Mouse (Mus musculus): Measurements from ENCODE around the gene Prlhr. TPM values are rescaled to one million over a fixed set of nuclear protein-coding genes. Genes with fewer than 3 reads are reported as not detected.

Gene Prlhr
- polyA plus RNA-seq, 1 experiment from 2014 or later, result not detected

DNA sequence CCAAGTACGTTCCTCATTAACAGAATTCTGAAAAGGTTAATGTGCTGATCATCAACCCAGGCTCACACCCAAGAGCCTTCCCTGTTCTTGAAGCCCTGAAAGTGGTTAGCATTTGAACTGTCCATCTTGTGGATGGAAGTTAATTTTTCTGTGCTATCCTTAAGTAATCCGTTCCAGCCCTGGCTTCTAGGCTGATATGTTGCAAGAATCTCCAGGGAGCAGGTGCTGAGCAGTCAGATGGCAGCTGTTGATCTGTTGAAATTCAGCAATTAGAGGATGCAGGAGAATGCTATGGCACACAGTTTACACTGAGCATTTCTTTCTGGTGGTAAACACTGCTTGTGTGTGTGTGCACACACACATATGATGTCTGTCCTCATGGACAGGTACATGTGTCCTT lies 2.4 kb downstream of the Prlhr start:
- Histone ChIP-seq H3K27me3 (peaks cover 69% of the 10 kb centered on the region), H3K4me2 (no peak overlapping the region), H3K9me3 (no peaks in the 10 kb centered on the region), H3K36me3 (replicated peaks) (no peaks in the 10 kb centered on the region), H3K27ac (no peak overlapping the region), H3K4me3 (replicated peaks) (no peak overlapping the region), H3K9ac (no peak overlapping the region), H3K4me1 (peaks cover 28% of the 10 kb centered on the region)
- WGBS, result 75% methylated on average over 2 of the region's 2 CpGs
- ATAC-seq (ENCODE audit: low FRiP score), result no peak

DNA sequence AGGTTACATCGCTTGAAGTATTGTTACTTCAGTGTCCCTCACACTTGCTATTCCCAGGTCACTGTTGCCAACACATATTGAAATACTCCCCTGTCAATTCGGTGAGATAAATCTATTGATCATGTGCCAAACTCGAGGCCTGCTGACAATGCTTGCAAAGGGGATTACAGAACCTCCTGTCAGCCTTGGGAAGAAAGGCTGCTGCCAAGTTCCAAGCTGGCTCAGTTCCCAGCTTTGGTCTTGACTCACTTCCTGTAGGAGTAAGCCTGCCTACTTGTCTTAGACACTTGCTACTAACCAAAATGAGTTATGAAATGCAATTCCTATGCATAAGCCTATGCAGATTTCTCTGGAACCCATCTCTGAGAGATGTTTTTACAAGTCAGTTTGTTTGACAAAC lies 4.2 kb downstream of the Prlhr start:
- H3K4me2 ChIP-seq, result no peak overlapping the region
- peaks cover 28% of the 10 kb centered on the region for H3K4me1 ChIP-seq
- H3K27ac ChIP-seq, result no peak overlapping the region
- ATAC-seq (ENCODE audit: low FRiP score), result no peak; the same call in 1 of the 2 replicates
- 28% methylated on average over 3 of the region's 3 CpGs for WGBS
- no peak overlapping the region for H3K4me3 ChIP-seq (replicated peaks)
- peaks cover 60% of the 10 kb centered on the region for H3K27me3 ChIP-seq
- H3K9ac ChIP-seq, result no peak overlapping the region
- no peaks in the 10 kb centered on the region for H3K9me3 ChIP-seq
- no peaks in the 10 kb centered on the region for H3K36me3 ChIP-seq (replicated peaks)

DNA sequence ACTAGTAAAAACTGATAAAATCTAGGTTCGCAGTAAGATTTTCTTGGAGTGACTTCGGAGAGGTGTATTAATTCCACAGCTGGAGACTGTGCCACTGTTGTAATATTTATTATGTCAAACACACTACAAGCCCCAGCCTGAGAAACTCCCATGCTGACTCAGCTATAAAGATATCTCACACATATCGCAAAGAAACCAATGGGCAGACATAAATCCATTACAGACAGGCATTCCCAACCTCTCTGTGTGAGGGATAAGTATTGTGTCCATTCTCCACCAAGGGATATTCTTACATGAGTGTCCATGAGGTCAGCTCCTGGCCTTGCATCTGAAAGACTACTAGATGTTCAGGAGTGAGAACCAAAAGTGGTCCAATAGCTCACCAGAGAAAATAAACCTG lies 4.7 kb downstream of the Prlhr start:
- no peak overlapping the region for H3K27ac ChIP-seq
- peaks cover 23% of the 10 kb centered on the region for H3K4me1 ChIP-seq
- H3K4me3 ChIP-seq (replicated peaks), result no peak overlapping the region
- no peaks in the 10 kb centered on the region for H3K9me3 ChIP-seq
- 88% methylated on average over 3 of the region's 3 CpGs for WGBS
- no peak overlapping the region for H3K4me2 ChIP-seq
- ATAC-seq (ENCODE audit: low FRiP score), result no peak
- H3K27me3 ChIP-seq, result peaks cover 55% of the 10 kb centered on the region
- no peaks in the 10 kb centered on the region for H3K36me3 ChIP-seq (replicated peaks)
- H3K9ac ChIP-seq, result no peak overlapping the region

DNA sequence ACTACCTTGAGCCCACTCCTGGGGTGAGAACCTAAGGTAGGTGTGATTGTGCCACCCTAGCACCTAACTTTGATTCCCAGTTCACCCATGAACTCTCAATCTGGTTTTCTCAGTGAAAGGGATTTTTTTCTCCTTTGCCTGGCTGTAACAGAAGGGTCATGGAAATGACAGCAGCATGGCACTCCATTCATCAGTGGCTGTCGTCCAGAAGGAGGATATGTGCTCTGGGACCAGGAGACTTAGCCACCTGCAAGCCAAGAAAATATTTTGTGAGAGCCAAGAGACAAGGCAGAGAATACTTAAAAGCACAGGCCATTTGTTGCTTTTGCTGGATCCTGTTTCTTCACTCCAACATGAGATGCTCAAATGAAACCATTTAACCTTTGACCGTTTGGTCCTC lies 6.6 kb downstream of the Prlhr start:
- no peaks in the 10 kb centered on the region for H3K36me3 ChIP-seq (replicated peaks)
- H3K9ac ChIP-seq, result no peak overlapping the region
- ATAC-seq (ENCODE audit: low FRiP score), result no peak
- H3K4me1 ChIP-seq, result peaks cover 7% of the 10 kb centered on the region; the same call in 1 of the 2 replicates
- H3K27me3 ChIP-seq, result peaks cover 36% of the 10 kb centered on the region
- H3K9me3 ChIP-seq, result no peaks in the 10 kb centered on the region
- 75% methylated on average over 2 of the region's 2 CpGs for WGBS
- no peak overlapping the region for H3K4me2 ChIP-seq
- no peak overlapping the region for H3K27ac ChIP-seq
- H3K4me3 ChIP-seq (replicated peaks), result no peak overlapping the region

DNA sequence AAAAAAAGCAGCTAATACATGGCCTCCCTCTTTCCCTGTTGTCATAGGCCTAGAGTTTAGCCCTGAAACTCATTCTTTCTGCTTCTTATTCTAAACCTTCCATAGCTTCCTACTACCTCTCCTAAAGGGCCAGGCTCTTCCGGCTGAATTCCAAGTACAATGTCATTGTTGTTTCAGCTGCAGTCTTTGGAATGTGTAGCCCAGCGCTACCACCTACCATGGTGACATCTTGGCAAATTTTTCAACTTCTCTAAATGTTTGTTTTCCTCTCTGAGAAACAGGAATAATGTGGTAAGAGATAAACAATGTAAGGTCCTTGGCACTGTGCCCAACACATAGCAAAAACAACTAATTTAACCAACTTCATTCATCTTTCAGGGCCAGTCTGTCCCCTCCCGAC lies 8.4 kb downstream of the Prlhr start:
- 75% methylated on average over 3 of the region's 3 CpGs for WGBS
- H3K4me1 ChIP-seq, result peaks cover 7% of the 10 kb centered on the region; the same call in 1 of the 2 replicates
- no peak for ATAC-seq (ENCODE audit: low FRiP score)
- no peak overlapping the region for H3K9ac ChIP-seq
- no peak overlapping the region for H3K4me2 ChIP-seq
- H3K4me3 ChIP-seq (replicated peaks), result no peak overlapping the region
- H3K27me3 ChIP-seq, result peaks cover 23% of the 10 kb centered on the region
- H3K27ac ChIP-seq, result no peak overlapping the region
- H3K9me3 ChIP-seq, result no peaks in the 10 kb centered on the region
- no peaks in the 10 kb centered on the region for H3K36me3 ChIP-seq (replicated peaks)

DNA sequence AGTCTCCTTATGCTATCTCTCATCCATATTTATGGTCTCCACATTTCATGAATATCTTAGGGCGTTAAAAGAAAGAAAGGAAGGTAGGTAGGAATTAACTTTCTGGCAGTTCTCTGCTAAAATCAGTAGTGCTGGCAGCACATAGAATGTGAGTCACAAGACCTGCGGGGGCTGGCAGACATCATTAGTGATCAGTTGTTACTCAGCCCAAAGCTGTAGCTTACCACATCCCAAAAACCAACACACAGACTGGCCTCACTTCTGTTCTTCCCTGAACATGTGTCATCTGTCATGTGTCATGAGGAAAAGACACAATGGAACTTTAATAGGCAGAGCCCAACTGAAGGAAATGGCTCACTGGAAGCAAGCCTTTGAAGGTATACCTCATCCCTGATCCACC lies 9.0 kb downstream of the Prlhr start:
- H3K27ac ChIP-seq, result no peak overlapping the region
- H3K4me3 ChIP-seq (replicated peaks), result no peak overlapping the region
- peaks cover 5% of the 10 kb centered on the region; the same call in 1 of the 2 replicates for H3K4me1 ChIP-seq
- no peak for ATAC-seq (ENCODE audit: low FRiP score)
- no peaks in the 10 kb centered on the region for H3K36me3 ChIP-seq (replicated peaks)
- no peaks in the 10 kb centered on the region for H3K9me3 ChIP-seq
- 82% methylated on average over 2 of the region's 2 CpGs for WGBS
- peaks cover 23% of the 10 kb centered on the region for H3K27me3 ChIP-seq
- H3K4me2 ChIP-seq, result no peak overlapping the region
- no peak overlapping the region for H3K9ac ChIP-seq

DNA sequence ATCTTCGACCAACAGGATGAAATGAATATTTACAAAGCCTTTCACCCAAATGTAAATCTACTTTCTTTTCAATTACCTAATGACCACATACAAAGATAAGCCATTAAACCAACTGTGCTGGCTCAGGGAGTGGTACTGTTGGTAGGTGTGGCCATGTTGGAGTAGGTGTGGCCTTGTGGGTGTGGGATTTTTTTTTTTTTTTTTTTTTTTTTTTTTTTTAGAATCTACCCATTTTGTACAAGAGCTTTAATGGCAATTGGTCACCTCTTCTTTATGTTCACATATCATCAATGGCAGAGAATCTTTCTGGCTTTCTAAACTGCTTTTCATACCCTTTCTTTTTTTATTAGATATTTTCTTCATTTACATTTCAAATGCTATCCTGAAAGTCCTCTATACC lies 12.3 kb downstream of the Prlhr start:
- WGBS, result 91% methylated on average over 1 of the region's 1 CpGs

DNA sequence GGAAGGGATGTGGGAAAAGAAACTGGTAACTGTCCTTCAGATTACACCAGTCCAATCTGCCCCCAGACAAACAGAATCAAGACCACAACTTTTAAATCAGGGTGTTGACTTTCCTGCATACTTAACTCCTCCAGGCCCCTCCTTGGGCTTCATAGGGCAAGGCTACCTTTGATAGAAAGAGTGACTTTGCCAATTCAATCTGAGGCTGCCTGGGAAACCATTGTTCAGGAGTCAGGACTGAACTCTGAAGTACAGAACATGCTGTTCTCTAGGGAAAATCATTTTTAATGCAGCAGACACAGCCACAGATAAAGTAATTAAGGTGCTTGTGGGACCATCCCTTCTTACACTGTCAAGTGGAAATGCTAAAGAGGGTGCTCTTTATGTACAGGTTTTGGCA lies 27.6 kb downstream of the Prlhr start:
- no peak for ATAC-seq (ENCODE audit: low FRiP score)
- H3K27me3 ChIP-seq, result 0 out of 2 replicates have a peak, but pooled peaks cover 3% of the 10 kb centered on the region
- no peak overlapping the region for H3K27ac ChIP-seq
- no peak overlapping the region for H3K9ac ChIP-seq
- H3K4me2 ChIP-seq, result no peak overlapping the region
- H3K4me1 ChIP-seq, result no peaks in the 10 kb centered on the region
- H3K36me3 ChIP-seq (replicated peaks), result no peaks in the 10 kb centered on the region
- H3K4me3 ChIP-seq (replicated peaks), result no peak overlapping the region
- no peaks in the 10 kb centered on the region for H3K9me3 ChIP-seq

More for the DNA sequence above, 12.3 kb downstream of the Prlhr start:
- Histone ChIP-seq H3K4me3 (replicated peaks) (no peak overlapping the region), H3K4me2 (no peak overlapping the region), H3K9ac (no peak overlapping the region), H3K36me3 (replicated peaks) (no peaks in the 10 kb centered on the region), H3K4me1 (no peaks in the 10 kb centered on the region), H3K27ac (no peak overlapping the region), H3K9me3 (no peaks in the 10 kb centered on the region), H3K27me3 (peaks cover 8% of the 10 kb centered on the region; the same call in 1 of the 2 replicates)
- no peak for ATAC-seq (ENCODE audit: low FRiP score)

DNA sequence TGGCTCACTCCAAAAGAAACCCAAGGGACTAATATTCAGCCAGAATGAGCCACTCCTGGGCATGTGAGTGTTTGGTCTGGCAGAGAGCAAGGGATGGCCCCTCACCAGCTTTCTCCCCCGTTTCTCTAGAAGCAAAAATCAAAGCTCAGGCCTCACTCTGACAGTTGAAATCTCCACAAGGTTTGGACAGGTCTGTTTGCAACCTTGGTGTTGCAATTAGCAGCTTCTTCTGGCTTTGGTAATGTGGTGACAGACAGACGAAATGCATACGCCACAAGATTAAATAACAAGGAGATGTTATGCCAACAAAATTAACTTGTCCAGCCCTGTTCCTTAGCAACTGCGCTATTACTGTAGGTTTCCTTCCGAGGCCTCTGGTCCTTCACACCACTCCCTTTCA lies 28.0 kb downstream of the Prlhr start:
- H3K4me1 ChIP-seq, result no peaks in the 10 kb centered on the region
- no peaks in the 10 kb centered on the region for H3K36me3 ChIP-seq (replicated peaks)
- no peak overlapping the region for H3K4me3 ChIP-seq (replicated peaks)
- H3K4me2 ChIP-seq, result no peak overlapping the region
- WGBS, result 72% methylated on average over 5 of the region's 5 CpGs
- no peaks in the 10 kb centered on the region for H3K9me3 ChIP-seq
- 0 out of 2 replicates have a peak, but pooled peaks cover 3% of the 10 kb centered on the region for H3K27me3 ChIP-seq
- no peak overlapping the region for H3K27ac ChIP-seq
- no peak for ATAC-seq (ENCODE audit: low FRiP score)
- no peak overlapping the region for H3K9ac ChIP-seq

DNA sequence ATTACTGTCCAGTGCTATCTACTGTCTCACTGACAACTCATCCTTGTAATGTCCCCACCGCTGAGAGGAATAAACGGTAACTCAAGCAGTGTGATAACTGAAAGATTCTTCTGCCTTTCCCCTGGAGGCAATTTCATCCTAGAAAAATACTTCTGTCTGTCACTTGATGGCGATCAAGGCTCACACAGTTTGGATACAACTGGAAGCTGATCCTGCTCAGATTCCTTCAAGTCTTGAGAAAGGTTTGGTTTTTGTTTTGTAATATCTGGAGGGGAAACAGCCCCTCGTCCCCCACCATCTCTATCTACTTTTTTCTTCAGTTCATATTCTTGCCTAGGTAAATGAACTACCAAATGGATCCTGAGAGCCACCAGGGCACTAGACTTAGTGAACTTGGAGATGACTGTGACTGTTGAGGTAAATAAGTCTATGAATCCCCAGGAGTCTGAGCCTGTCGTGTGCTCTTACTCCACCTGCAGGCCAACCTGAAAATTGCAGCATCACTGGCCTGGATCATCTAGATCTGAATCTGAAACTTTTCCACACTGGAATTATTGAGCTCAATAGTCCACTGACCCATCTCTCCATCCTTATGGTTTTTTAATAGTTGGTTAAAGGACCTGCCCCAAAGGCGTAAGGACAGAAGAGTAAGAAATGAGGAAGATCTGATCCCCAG lies 30.4 kb downstream of the Prlhr start:
- Histone ChIP-seq H3K36me3 (replicated peaks) (no peaks in the 10 kb centered on the region), H3K4me2 (no peak overlapping the region), H3K4me3 (replicated peaks) (no peak overlapping the region), H3K4me1 (no peaks in the 10 kb centered on the region), H3K27me3 (0 out of 2 replicates have a peak, but pooled peaks cover 3% of the 10 kb centered on the region), H3K9me3 (no peaks in the 10 kb centered on the region), H3K27ac (no peak overlapping the region), H3K9ac (no peak overlapping the region)
- WGBS, result 52% methylated on average over 6 of the region's 6 CpGs
- ATAC-seq (ENCODE audit: low FRiP score), result no peak

DNA sequence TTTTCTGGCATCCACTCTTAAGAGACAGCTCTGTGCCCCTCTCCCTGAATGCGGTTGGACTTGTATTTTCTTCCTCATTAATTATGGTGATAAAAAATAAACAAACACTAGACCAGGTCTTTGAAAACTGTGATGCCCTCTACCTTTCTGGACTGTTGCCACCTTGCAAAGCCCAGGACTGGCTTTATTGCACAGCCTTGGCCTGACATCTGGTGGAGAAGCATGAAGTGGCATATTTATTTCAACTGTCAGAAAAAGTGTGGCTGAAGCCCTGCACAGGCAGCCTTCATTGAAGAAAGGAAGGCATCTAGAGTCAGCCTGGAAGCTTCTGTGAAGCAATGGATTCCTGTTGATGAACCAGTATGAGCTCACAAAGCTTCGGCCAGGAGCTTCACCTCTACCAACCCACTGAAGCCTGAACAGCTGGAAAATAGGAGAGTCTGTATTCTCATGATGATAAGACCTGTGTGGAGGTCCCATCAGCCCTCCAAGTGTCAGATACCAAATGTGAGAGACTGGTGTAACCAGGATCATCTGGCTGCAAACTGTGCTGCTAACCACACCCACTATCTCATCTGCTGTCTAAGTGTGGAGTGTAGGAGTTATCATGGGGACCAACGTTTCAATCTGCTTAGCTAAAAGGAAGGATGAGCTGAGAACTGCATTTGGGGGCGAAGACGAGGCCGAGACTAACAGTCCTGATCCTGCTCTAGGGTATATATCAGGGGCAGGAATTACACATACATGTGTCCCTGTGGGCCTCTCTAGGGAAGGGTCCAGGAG lies 35.6 kb downstream of the Prlhr start:
- Histone ChIP-seq H3K27ac (no peak overlapping the region), H3K9me3 (no peaks in the 10 kb centered on the region), H3K27me3 (no peaks in the 10 kb centered on the region), H3K4me3 (replicated peaks) (no peak overlapping the region), H3K4me1 (no peaks in the 10 kb centered on the region), H3K9ac (no peak overlapping the region), H3K36me3 (replicated peaks) (no peaks in the 10 kb centered on the region), H3K4me2 (no peak overlapping the region)
- no peak for ATAC-seq (ENCODE audit: low FRiP score)
- WGBS, result 81% methylated on average over 6 of the region's 6 CpGs

DNA sequence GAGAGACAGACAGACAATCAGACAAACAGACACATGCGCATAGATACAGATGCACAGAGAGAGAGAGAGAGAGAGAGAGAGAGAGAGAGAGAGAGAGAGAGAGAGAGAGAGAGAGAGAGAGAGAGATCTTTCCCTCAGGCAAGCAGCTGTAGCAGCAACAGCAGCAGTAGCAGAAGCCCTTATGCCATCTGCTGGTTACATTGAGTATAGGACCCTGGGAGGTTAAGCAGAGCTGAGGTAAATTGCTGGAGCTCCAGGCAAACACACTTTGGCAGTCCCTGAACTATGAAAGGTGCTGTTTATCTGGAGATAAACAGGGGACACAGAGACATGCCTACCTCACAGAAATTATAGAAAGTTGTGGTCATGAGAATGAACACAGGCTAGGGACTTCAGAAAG lies 50.5 kb downstream of the Prlhr start:
- no peak overlapping the region for H3K9ac ChIP-seq
- no peaks in the 10 kb centered on the region for H3K4me1 ChIP-seq
- no peaks in the 10 kb centered on the region for H3K36me3 ChIP-seq (replicated peaks)
- 64% methylated on average over 1 of the region's 1 CpGs for WGBS
- no peak for ATAC-seq (ENCODE audit: low FRiP score)
- H3K4me2 ChIP-seq, result no peak overlapping the region
- no peaks in the 10 kb centered on the region for H3K9me3 ChIP-seq
- no peaks in the 10 kb centered on the region for H3K27me3 ChIP-seq
- H3K27ac ChIP-seq, result no peak overlapping the region
- no peak overlapping the region for H3K4me3 ChIP-seq (replicated peaks)
